Mouse (Mus musculus): ENCODE results near the gene Igdcc4. TPM values are rescaled to one million over a fixed set of nuclear protein-coding genes. Genes with fewer than 3 reads are reported as not detected.

The Igdcc4 gene
- polyA plus RNA-seq, 1 experiment = 3.1 TPM

- Histone ChIP-seq H3K4me1 (ENCODE audit: control insufficient read depth, insufficient read depth, low read length) (no peaks in the 10 kb centered on the region; the same call in 1 of the 2 replicates), H3K4me3 (ENCODE audit: control insufficient read depth, low read depth, low read length) (no peak overlapping the region), H3K27ac (ENCODE audit: control insufficient read depth, insufficient read depth, low read depth, low read length) (no peak overlapping the region), H3K36me3 (ENCODE audit: control insufficient read depth, insufficient read depth, low read length) (no peaks in the 10 kb centered on the region), H3K27me3 (ENCODE audit: control insufficient read depth, insufficient read depth, low read length) (no peaks in the 10 kb centered on the region)
- TF ChIP-seq CTCF (IDR thresholded peaks at IDR 0.05; ENCODE audit: control insufficient read depth, insufficient read depth, insufficient replicate concordance, low read depth, low read length) = no peak
- TF ChIP-seq POLR2A (IDR thresholded peaks at IDR 0.05; ENCODE audit: control insufficient read depth, low read depth, low read length) = no peak
These were observed 71.4 kb downstream of the Igdcc4 start for GRCm38 (mm10) chr9:65172654-65173053.

DNA sequence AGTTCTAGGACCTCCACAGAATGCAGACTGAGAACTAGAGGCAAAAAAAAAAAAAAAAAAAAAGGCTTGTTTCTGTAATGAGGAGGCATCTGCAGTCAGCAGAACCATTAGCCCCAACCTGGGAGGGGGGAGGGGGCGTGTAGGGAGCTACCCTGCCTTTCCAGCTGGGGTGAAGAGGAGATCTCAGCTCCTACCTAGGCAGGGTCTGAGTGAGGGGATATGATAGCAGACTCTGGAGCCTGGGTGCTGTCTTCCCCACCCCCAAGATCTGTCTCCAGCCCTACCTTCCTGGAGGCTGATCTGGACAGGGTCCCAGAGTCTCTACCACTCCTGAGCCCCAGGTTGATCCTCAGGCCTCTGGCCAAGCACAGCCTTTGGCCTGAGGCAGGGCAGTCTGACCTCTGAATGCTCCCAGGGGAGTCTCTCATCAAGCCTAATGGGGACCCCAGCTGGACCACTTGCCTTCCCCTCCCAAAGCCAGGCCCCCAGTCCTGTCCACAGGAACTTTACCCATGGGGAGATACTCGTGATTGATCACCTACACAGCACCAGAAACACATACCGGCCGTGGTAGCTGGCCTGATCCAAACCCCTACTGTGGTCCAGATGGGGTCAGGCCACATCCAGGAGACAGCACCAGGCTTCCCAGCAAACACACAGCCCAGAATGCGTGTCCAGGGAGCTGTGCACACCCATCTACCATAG, 74.1 kb downstream of the Igdcc4 start:
- Histone ChIP-seq H3K4me1 (ENCODE audit: control insufficient read depth, insufficient read depth, low read length) (peaks cover 9% of the 10 kb centered on the region), H3K27me3 (ENCODE audit: control insufficient read depth, insufficient read depth, low read length) (no peaks in the 10 kb centered on the region), H3K36me3 (ENCODE audit: control insufficient read depth, insufficient read depth, low read length) (no peaks in the 10 kb centered on the region), H3K27ac (ENCODE audit: control insufficient read depth, insufficient read depth, low read depth, low read length) (no peak overlapping the region), H3K4me3 (ENCODE audit: control insufficient read depth, low read depth, low read length) (no peak overlapping the region)
- TF ChIP-seq CTCF (IDR thresholded peaks at IDR 0.05; ENCODE audit: control insufficient read depth, insufficient read depth, insufficient replicate concordance, low read depth, low read length) (no peak), POLR2A (IDR thresholded peaks at IDR 0.05; ENCODE audit: control insufficient read depth, low read depth, low read length) (no peak)

DNA sequence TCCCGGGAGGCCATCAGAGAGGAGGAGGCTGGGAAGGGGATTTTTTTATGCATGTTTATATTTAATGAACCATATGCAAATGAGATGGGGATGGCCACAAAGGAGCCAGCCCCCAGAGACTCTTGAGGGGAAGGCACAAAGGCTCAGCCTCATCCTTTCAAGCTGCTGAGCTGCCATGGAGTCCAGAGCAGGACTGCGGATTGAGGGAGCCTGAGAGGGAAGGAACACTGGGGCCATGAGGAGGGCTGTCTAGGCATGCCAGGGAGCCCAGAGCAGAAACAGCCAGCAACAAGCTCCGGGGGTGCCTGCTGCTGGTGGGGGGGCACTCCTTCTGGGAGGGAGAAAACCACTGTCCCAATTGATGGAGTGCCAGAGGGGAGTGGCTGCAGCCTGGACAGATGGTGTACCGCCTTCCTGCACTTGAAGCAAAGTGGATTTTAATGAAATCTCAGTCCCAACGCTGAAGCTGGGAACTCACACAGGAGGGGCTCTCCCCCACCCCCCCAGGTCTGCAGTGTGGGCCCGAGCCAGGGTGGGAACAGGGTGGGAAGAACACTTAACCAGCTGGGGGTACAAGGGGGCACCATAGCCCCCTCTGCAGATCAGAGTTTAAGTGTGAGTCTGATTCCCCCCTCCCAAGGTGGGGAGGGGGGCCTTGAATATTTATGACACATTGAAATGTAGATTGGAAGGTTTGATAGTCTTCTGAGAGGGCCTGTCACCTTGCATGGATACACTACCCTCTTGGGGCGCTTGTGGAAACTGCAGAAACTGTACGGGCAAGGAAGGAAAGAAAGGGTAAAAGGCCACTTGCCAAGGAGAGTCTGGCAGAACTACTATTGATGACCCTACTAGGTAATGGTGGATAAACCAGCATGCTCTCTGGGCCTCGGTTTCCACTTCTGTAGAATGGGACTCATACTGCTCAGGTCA, 74.9 kb downstream of the Igdcc4 start:
- H3K27me3 ChIP-seq (ENCODE audit: control insufficient read depth, insufficient read depth, low read length) = no peaks in the 10 kb centered on the region
- TF ChIP-seq POLR2A (IDR thresholded peaks at IDR 0.05; ENCODE audit: control insufficient read depth, low read depth, low read length) (no peak), CTCF (IDR thresholded peaks at IDR 0.05; ENCODE audit: control insufficient read depth, insufficient read depth, insufficient replicate concordance, low read depth, low read length) (no peak)
- no peaks in the 10 kb centered on the region for H3K36me3 ChIP-seq (ENCODE audit: control insufficient read depth, insufficient read depth, low read length)
- no peak overlapping the region for H3K4me3 ChIP-seq (ENCODE audit: control insufficient read depth, low read depth, low read length)
- peaks cover 9% of the 10 kb centered on the region for H3K4me1 ChIP-seq (ENCODE audit: control insufficient read depth, insufficient read depth, low read length)
- no peak overlapping the region for H3K27ac ChIP-seq (ENCODE audit: control insufficient read depth, insufficient read depth, low read depth, low read length)

GRCm38 (mm10) chr9:65177497-65177896, 76.2 kb downstream of the Igdcc4 start:
- H3K36me3 ChIP-seq (ENCODE audit: control insufficient read depth, insufficient read depth, low read length) = no peaks in the 10 kb centered on the region
- no peak overlapping the region for H3K4me3 ChIP-seq (ENCODE audit: control insufficient read depth, low read depth, low read length)
- H3K27ac ChIP-seq (ENCODE audit: control insufficient read depth, insufficient read depth, low read depth, low read length) = no peak overlapping the region
- H3K4me1 ChIP-seq (ENCODE audit: control insufficient read depth, insufficient read depth, low read length) = peaks cover 9% of the 10 kb centered on the region
- no peaks in the 10 kb centered on the region for H3K27me3 ChIP-seq (ENCODE audit: control insufficient read depth, insufficient read depth, low read length)
- TF ChIP-seq CTCF (IDR thresholded peaks at IDR 0.05; ENCODE audit: control insufficient read depth, insufficient read depth, insufficient replicate concordance, low read depth, low read length) (no peak), POLR2A (IDR thresholded peaks at IDR 0.05; ENCODE audit: control insufficient read depth, low read depth, low read length) (no peak)

DNA sequence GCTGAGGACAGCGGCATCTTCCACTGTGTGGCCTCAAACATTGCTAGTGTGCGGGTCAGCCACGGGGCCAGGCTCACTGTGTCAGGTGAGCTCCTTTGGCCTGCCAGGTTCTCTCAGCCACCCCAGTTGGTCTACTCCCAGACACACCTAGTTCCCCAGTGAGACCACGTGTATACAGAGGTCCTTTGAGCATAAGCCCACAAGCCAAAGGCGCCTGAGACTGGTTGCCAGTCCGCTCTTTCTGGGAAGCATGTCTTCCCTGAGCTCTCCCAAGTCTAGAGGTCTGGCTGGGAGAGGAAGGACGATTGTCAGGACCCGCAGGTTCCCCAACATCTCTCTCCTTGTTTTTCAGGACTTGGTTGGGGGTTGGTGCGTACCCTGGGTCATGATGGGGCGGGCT, 76.6 kb downstream of the Igdcc4 start:
- Histone ChIP-seq H3K4me3 (ENCODE audit: control insufficient read depth, low read depth, low read length) (no peak overlapping the region), H3K36me3 (ENCODE audit: control insufficient read depth, insufficient read depth, low read length) (no peaks in the 10 kb centered on the region), H3K4me1 (ENCODE audit: control insufficient read depth, insufficient read depth, low read length) (peaks cover 9% of the 10 kb centered on the region), H3K27me3 (ENCODE audit: control insufficient read depth, insufficient read depth, low read length) (no peaks in the 10 kb centered on the region), H3K27ac (ENCODE audit: control insufficient read depth, insufficient read depth, low read depth, low read length) (no peak overlapping the region)
- TF ChIP-seq POLR2A (IDR thresholded peaks at IDR 0.05; ENCODE audit: control insufficient read depth, low read depth, low read length) (no peak), CTCF (IDR thresholded peaks at IDR 0.05; ENCODE audit: control insufficient read depth, insufficient read depth, insufficient replicate concordance, low read depth, low read length) (no peak)

DNA sequence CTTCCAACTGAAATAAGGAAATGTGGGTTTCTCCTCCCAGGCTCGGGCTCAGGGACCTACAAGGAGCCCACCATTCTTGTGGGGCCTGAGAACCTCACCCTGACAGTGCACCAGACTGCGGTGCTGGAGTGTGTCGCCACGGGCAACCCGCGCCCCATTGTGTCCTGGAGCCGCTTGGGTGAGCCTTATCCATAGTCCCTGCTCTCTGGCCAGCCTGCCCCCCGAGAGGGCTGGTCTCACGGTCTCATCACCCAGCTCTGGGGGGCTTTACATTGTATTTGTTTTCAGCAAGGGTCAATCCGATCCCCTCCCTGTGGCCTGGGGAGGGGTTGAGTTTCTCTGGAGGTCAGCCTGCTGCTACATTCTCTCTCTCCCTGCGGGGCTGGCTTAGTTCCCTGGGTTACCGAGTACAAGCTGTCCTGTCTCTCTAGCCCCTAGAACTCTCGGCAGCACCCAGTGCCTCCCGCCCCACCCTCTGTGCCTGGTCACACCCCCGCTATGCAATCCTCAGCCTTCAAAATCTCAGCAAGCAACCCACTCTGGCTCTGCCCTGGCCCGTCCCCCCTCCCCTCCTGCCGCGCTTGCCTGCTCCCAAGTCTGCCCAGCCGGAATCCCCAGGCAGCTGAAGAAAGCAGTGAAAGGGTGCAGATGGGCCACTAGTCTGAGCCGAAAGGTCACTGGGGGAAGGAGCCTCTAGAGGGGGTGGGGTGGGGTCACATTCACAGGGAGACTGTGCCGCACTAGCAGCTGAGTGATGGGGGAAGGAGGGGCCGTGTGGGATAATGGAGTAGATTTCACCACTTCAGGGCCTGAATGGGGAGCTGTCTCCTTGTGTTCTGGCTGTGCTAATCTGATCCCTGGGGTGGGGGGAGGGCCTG, 77.3 kb downstream of the Igdcc4 start:
- H3K4me1 ChIP-seq (ENCODE audit: control insufficient read depth, insufficient read depth, low read length) = peaks cover 9% of the 10 kb centered on the region
- no peaks in the 10 kb centered on the region for H3K36me3 ChIP-seq (ENCODE audit: control insufficient read depth, insufficient read depth, low read length)
- TF ChIP-seq POLR2A (IDR thresholded peaks at IDR 0.05; ENCODE audit: control insufficient read depth, low read depth, low read length) (no peak), CTCF (IDR thresholded peaks at IDR 0.05; ENCODE audit: control insufficient read depth, insufficient read depth, insufficient replicate concordance, low read depth, low read length) (no peak)
- no peaks in the 10 kb centered on the region for H3K27me3 ChIP-seq (ENCODE audit: control insufficient read depth, insufficient read depth, low read length)
- no peak overlapping the region for H3K27ac ChIP-seq (ENCODE audit: control insufficient read depth, insufficient read depth, low read depth, low read length)
- H3K4me3 ChIP-seq (ENCODE audit: control insufficient read depth, low read depth, low read length) = no peak overlapping the region
